Mouse (Mus musculus): Measurements from ENCODE around the gene Chac1.

- no peak for TF ChIP-seq CTCF (IDR thresholded peaks at IDR 0.05; ENCODE audit: low read depth)
- TF ChIP-seq EP300 (IDR thresholded peaks at IDR 0.05; ENCODE audit: low read depth) = no peak
These were observed 38.6 kb upstream of the Chac1 start for GRCm38 (mm10) chr2:119312380-119312958.
